Mouse (Mus musculus) heart, embryonic 15.5 days (tissue): Measurements from ENCODE around the gene Ppp2ca. TPM values are rescaled to one million over a fixed set of nuclear protein-coding genes. Genes with fewer than 3 reads are reported as not detected.
"Not testable (repeated sequence)": the region's sequence is repeated elsewhere in the genome, so short reads cannot be mapped to it uniquely, and the experiment has no call there.

Experiments
- ATAC-seq: fragments of 200-750 bp; cut with Nextera tagmentation; replicated peaks from 2 replicates; pipeline ENCODE4 v1.8.0; 2017; ENCODE audit warnings: low read depth, moderate TSS enrichment; ENCODE audit not compliant: insufficient number of reproducible peaks, insufficient read depth, low FRiP score
- H3K27ac ChIP-seq: fragments of 300-500 bp; sonication (generic); 2 replicates; pipeline ENCODE4 v1.5.1; 2015; ENCODE audit warnings: mild to moderate bottlenecking, inconsistent platforms
- H3K27me3 ChIP-seq: fragments of 300-500 bp; sonication (generic); 2 replicates; pipeline ENCODE4 v1.6.1; 2015; ENCODE audit warnings: inconsistent platforms
- H3K36me3 ChIP-seq: fragments of 300-500 bp; sonication (generic); 2 replicates; pipeline ENCODE4 v1.6.1; 2015; ENCODE audit warnings: mild to moderate bottlenecking, inconsistent platforms
- H3K4me1 ChIP-seq: fragments of 300-500 bp; sonication (generic); replicated peaks from 2 replicates; pipeline ENCODE4 v1.6.1; 2015; ENCODE audit warnings: inconsistent platforms
- H3K4me2 ChIP-seq: fragments of 300-500 bp; sonication (generic); 2 replicates; pipeline ENCODE4 v1.6.1; 2015; ENCODE audit warnings: inconsistent platforms, mild to moderate bottlenecking, moderate library complexity
- H3K4me3 ChIP-seq: fragments of 300-500 bp; sonication (generic); 2 replicates; pipeline ENCODE4 v1.5.1; 2015; ENCODE audit warnings: mild to moderate bottlenecking, inconsistent platforms
- H3K9ac ChIP-seq: fragments of 300-500 bp; sonication (generic); 2 replicates; pipeline ENCODE4 v1.6.1; 2015; ENCODE audit warnings: mild to moderate bottlenecking, inconsistent platforms
- H3K9me3 ChIP-seq: fragments of 300-500 bp; sonication (generic); replicated peaks from 2 replicates; pipeline ENCODE4 v1.6.1; 2016; ENCODE audit warnings: inconsistent platforms
- WGBS: fragments of 180-500 bp; shearing (Covaris S2); methylation state at CpG from one replicate; pipeline ENCODE4 v1.1.7; 2015; ENCODE audit warnings: mixed read lengths; 5-methylcytosine and 5-hydroxymethylcytosine counted together
- polyA plus RNA-seq: library from polyadenylated mRNA; unstranded; fragments of >200 nt; fragmentation: Nextera tagmentation; extraction: Ambion mirVana; gene quantifications from 2 replicates; pipeline ENCODE4 v1.2.1, GENCODE M21; 2015

Gene Ppp2ca
- polyA plus RNA-seq, 1 experiment from 2014 or later: 62.0 TPM

GRCm38 (mm10) chr11:52097016-52097415, 1.5 kb upstream of the Ppp2ca start:
- Histone ChIP-seq H3K4me2 (no peak overlapping the region), H3K4me3 (no peak overlapping the region), H3K36me3 (no peaks in the 10 kb centered on the region), H3K27ac (no peak overlapping the region), H3K9ac (no peak overlapping the region), H3K9me3 (no peaks in the 10 kb centered on the region), H3K27me3 (no peaks in the 10 kb centered on the region), H3K4me1 (peaks cover 35% of the 10 kb centered on the region)
- WGBS: 80% methylated on average over 3 of the region's 3 CpGs
- ATAC-seq: no peak

- Histone ChIP-seq H3K36me3 (no peaks in the 10 kb centered on the region), H3K4me3 (peak overlapping the region; percentile 90; the same call in 1 of the 2 replicates), H3K9me3 (no peaks in the 10 kb centered on the region), H3K9ac (peak overlapping the region; percentile 57), H3K27ac (peak overlapping the region; percentile 100), H3K4me1 (peaks cover 36% of the 10 kb centered on the region), H3K4me2 (peak overlapping the region; percentile 81), H3K27me3 (no peaks in the 10 kb centered on the region)
- 71% methylated on average over 2 of the region's 2 CpGs for WGBS
- no peak for ATAC-seq
Observed at GRCm38 (mm10) chr11:52097596-52097995, 885 bp upstream of the Ppp2ca start.

GRCm38 (mm10) chr11:52099031-52099761, 715 bp downstream of the Ppp2ca start:
- H3K4me1 ChIP-seq: peaks cover 44% of the 10 kb centered on the region
- peak overlapping the region; percentile 81 for H3K4me2 ChIP-seq
- no peaks in the 10 kb centered on the region for H3K27me3 ChIP-seq
- H3K9me3 ChIP-seq: no peaks in the 10 kb centered on the region
- ATAC-seq: peak; percentile 81
- no peaks in the 10 kb centered on the region for H3K36me3 ChIP-seq
- H3K9ac ChIP-seq: peak overlapping the region; percentile 98
- under 1% methylated on average over 70 of the region's 72 CpGs for WGBS
- H3K4me3 ChIP-seq: peak overlapping the region; percentile 90
- H3K27ac ChIP-seq: peak overlapping the region; percentile 100

- Histone ChIP-seq H3K9ac (peak overlapping the region; percentile 98), H3K9me3 (no peaks in the 10 kb centered on the region), H3K4me1 (peaks cover 45% of the 10 kb centered on the region), H3K4me3 (peak overlapping the region; percentile 90), H3K27me3 (no peaks in the 10 kb centered on the region), H3K36me3 (no peaks in the 10 kb centered on the region), H3K27ac (peak overlapping the region; percentile 100), H3K4me2 (peak overlapping the region; percentile 81)
- ATAC-seq: no peak
- 2% methylated on average over 7 of the region's 7 CpGs for WGBS
Observed at GRCm38 (mm10) chr11:52099771-52100219, 1.3 kb downstream of the Ppp2ca start.

GRCm38 (mm10) chr11:52102977-52103376, 4.5 kb downstream of the Ppp2ca start:
- Histone ChIP-seq H3K4me3 (no peak overlapping the region), H3K9me3 (no peaks in the 10 kb centered on the region), H3K9ac (no peak overlapping the region), H3K4me2 (no peak overlapping the region), H3K27ac (no peak overlapping the region), H3K27me3 (no peaks in the 10 kb centered on the region), H3K4me1 (peaks cover 51% of the 10 kb centered on the region), H3K36me3 (no peaks in the 10 kb centered on the region)
- WGBS: 76% methylated on average over 4 of the region's 4 CpGs
- no peak for ATAC-seq

GRCm38 (mm10) chr11:52105503-52105902, 7.0 kb downstream of the Ppp2ca start:
- Histone ChIP-seq H3K27ac (peak overlapping the region; percentile 61), H3K4me3 (no peak overlapping the region), H3K36me3 (no peaks in the 10 kb centered on the region), H3K4me1 (peaks cover 49% of the 10 kb centered on the region), H3K9me3 (no peaks in the 10 kb centered on the region), H3K9ac (no peak overlapping the region), H3K4me2 (0 out of 2 replicates have a peak overlapping the region, but pooled peaks have one; percentile 25), H3K27me3 (no peaks in the 10 kb centered on the region)
- peak; percentile 67; the same call in 1 of the 2 replicates for ATAC-seq

- 87% methylated on average over 2 of the region's 2 CpGs for WGBS
- Histone ChIP-seq H3K27ac (peak overlapping the region; percentile 61), H3K4me3 (no peak overlapping the region), H3K9ac (peak overlapping the region; percentile 9; the same call in 1 of the 2 replicates), H3K9me3 (no peaks in the 10 kb centered on the region), H3K4me2 (peak overlapping the region; percentile 25; the same call in 1 of the 2 replicates), H3K27me3 (no peaks in the 10 kb centered on the region), H3K4me1 (peaks cover 44% of the 10 kb centered on the region), H3K36me3 (no peaks in the 10 kb centered on the region)
- no peak for ATAC-seq
Observed at GRCm38 (mm10) chr11:52106037-52106436, 7.6 kb downstream of the Ppp2ca start.

GRCm38 (mm10) chr11:52106438-52106837, 8.0 kb downstream of the Ppp2ca start:
- no peaks in the 10 kb centered on the region for H3K36me3 ChIP-seq
- H3K27me3 ChIP-seq: no peaks in the 10 kb centered on the region
- H3K4me3 ChIP-seq: no peak overlapping the region
- H3K4me1 ChIP-seq: peaks cover 40% of the 10 kb centered on the region
- H3K9ac ChIP-seq: no peak overlapping the region
- H3K27ac ChIP-seq: no peak overlapping the region; the same call in 1 of the 2 replicates
- WGBS: 84% methylated on average over 1 of the region's 1 CpGs
- no peak for ATAC-seq
- peak overlapping the region; percentile 25; the same call in 1 of the 2 replicates for H3K4me2 ChIP-seq
- no peaks in the 10 kb centered on the region for H3K9me3 ChIP-seq

- peaks cover 7% of the 10 kb centered on the region for H3K36me3 ChIP-seq
- no peak overlapping the region for H3K9ac ChIP-seq
- no peak for ATAC-seq
- no peak overlapping the region for H3K4me3 ChIP-seq
- no peaks in the 10 kb centered on the region for H3K27me3 ChIP-seq
- H3K4me1 ChIP-seq: peaks cover 27% of the 10 kb centered on the region
- H3K27ac ChIP-seq: no peak overlapping the region
- WGBS: 82% methylated on average over 5 of the region's 5 CpGs
- H3K4me2 ChIP-seq: no peak overlapping the region
- no peaks in the 10 kb centered on the region for H3K9me3 ChIP-seq
Observed at GRCm38 (mm10) chr11:52108796-52109195, 10.3 kb downstream of the Ppp2ca start.

GRCm38 (mm10) chr11:52109421-52109820, 10.9 kb downstream of the Ppp2ca start:
- no peak overlapping the region for H3K9ac ChIP-seq
- ATAC-seq: no peak
- 69% methylated on average over 1 of the region's 1 CpGs for WGBS
- no peak overlapping the region for H3K27ac ChIP-seq
- H3K4me1 ChIP-seq: peaks cover 23% of the 10 kb centered on the region
- no peak overlapping the region for H3K4me2 ChIP-seq
- no peaks in the 10 kb centered on the region for H3K27me3 ChIP-seq
- no peaks in the 10 kb centered on the region for H3K9me3 ChIP-seq
- H3K4me3 ChIP-seq: no peak overlapping the region
- peaks cover 13% of the 10 kb centered on the region for H3K36me3 ChIP-seq

- Histone ChIP-seq H3K9ac (no peak overlapping the region), H3K27ac (no peak overlapping the region), H3K4me3 (no peak overlapping the region), H3K36me3 (peaks cover 66% of the 10 kb centered on the region), H3K4me2 (no peak overlapping the region), H3K27me3 (no peaks in the 10 kb centered on the region), H3K4me1 (no peaks in the 10 kb centered on the region), H3K9me3 (no peaks in the 10 kb centered on the region)
- no peak for ATAC-seq
- 94% methylated on average over 3 of the region's 3 CpGs for WGBS
Observed at GRCm38 (mm10) chr11:52115479-52115878, 17.0 kb downstream of the Ppp2ca start.

GRCm38 (mm10) chr11:52116117-52116516, 17.6 kb downstream of the Ppp2ca start:
- not testable (repeated sequence) for H3K9me3 ChIP-seq, H3K27ac ChIP-seq, H3K27me3 ChIP-seq, ATAC-seq, H3K4me2 ChIP-seq, H3K4me3 ChIP-seq, H3K4me1 ChIP-seq, H3K9ac ChIP-seq
- WGBS: 92% methylated on average over 6 of the region's 6 CpGs
- peaks cover 70% of the 10 kb centered on the region for H3K36me3 ChIP-seq
